Mouse (Mus musculus): ENCODE data around the gene Yeats2. TPM values are rescaled to one million over a fixed set of nuclear protein-coding genes. Genes with fewer than 3 reads are reported as not detected.

Gene Yeats2
- polyA plus RNA-seq, 1 experiment from 2014 or later: 57.4 TPM

GRCm38 (mm10) chr16:20196962-20197361, 56.1 kb downstream of the Yeats2 start:
- no peaks in the 10 kb centered on the region for H3K4me1 ChIP-seq
- no peak overlapping the region for H3K9ac ChIP-seq
- H3K36me3 ChIP-seq: peaks cover 75% of the 10 kb centered on the region
- no peak overlapping the region for H3K4me2 ChIP-seq (replicated peaks)
- no peak overlapping the region for H3K27ac ChIP-seq
- 96% methylated on average over 5 of the region's 5 CpGs for WGBS
- H3K9me3 ChIP-seq: no peaks in the 10 kb centered on the region
- no peaks in the 10 kb centered on the region for H3K27me3 ChIP-seq
- no peak for ATAC-seq (ENCODE audit: insufficient number of reproducible peaks, insufficient read depth, low FRiP score, low TSS enrichment)
- H3K4me3 ChIP-seq: no peak overlapping the region

- no peak overlapping the region for H3K27ac ChIP-seq
- WGBS: 80% methylated on average over 5 of the region's 5 CpGs
- ATAC-seq (ENCODE audit: insufficient number of reproducible peaks, insufficient read depth, low FRiP score, low TSS enrichment): no peak
- H3K36me3 ChIP-seq: peaks cover 67% of the 10 kb centered on the region
- no peaks in the 10 kb centered on the region for H3K9me3 ChIP-seq
- H3K9ac ChIP-seq: no peak overlapping the region
- H3K4me3 ChIP-seq: no peak overlapping the region
- no peaks in the 10 kb centered on the region for H3K27me3 ChIP-seq
- no peak overlapping the region for H3K4me2 ChIP-seq (replicated peaks)
- no peaks in the 10 kb centered on the region for H3K4me1 ChIP-seq
Measured at GRCm38 (mm10) chr16:20199501-20200201, 58.8 kb downstream of the Yeats2 start.

GRCm38 (mm10) chr16:20213591-20214226, 72.8 kb downstream of the Yeats2 start:
- Histone ChIP-seq H3K4me3 (no peak overlapping the region), H3K9ac (no peak overlapping the region), H3K36me3 (peaks cover 83% of the 10 kb centered on the region), H3K4me2 (replicated peaks) (no peak overlapping the region), H3K9me3 (no peaks in the 10 kb centered on the region), H3K4me1 (no peaks in the 10 kb centered on the region), H3K27me3 (no peaks in the 10 kb centered on the region), H3K27ac (no peak overlapping the region)
- 84% methylated on average over 3 of the region's 3 CpGs for WGBS
- ATAC-seq (ENCODE audit: insufficient number of reproducible peaks, insufficient read depth, low FRiP score, low TSS enrichment): no peak

- 95% methylated on average over 6 of the region's 6 CpGs for WGBS
- H3K36me3 ChIP-seq: peaks cover 76% of the 10 kb centered on the region
- H3K4me2 ChIP-seq (replicated peaks): no peak overlapping the region
Measured at GRCm38 (mm10) chr16:20222726-20223125, 81.9 kb downstream of the Yeats2 start.

GRCm38 (mm10) chr16:20226676-20227075, 85.8 kb downstream of the Yeats2 start:
- H3K4me2 ChIP-seq (replicated peaks): no peak overlapping the region
- peaks cover 76% of the 10 kb centered on the region for H3K36me3 ChIP-seq
- no peaks in the 10 kb centered on the region for H3K4me1 ChIP-seq
- H3K4me3 ChIP-seq: no peak overlapping the region
- WGBS: 95% methylated on average over 4 of the region's 4 CpGs
- H3K9me3 ChIP-seq: no peaks in the 10 kb centered on the region
- no peak overlapping the region for H3K9ac ChIP-seq
- H3K27me3 ChIP-seq: no peaks in the 10 kb centered on the region
- no peak overlapping the region for H3K27ac ChIP-seq
- ATAC-seq (ENCODE audit: insufficient number of reproducible peaks, insufficient read depth, low FRiP score, low TSS enrichment): no peak

More at GRCm38 (mm10) chr16:20222726-20223125, 81.9 kb downstream of the Yeats2 start:
- Histone ChIP-seq H3K4me1 (no peaks in the 10 kb centered on the region), H3K9me3 (no peaks in the 10 kb centered on the region), H3K9ac (no peak overlapping the region), H3K4me3 (no peak overlapping the region), H3K27ac (no peak overlapping the region), H3K27me3 (no peaks in the 10 kb centered on the region)
- no peak for ATAC-seq (ENCODE audit: insufficient number of reproducible peaks, insufficient read depth, low FRiP score, low TSS enrichment)

DNA sequence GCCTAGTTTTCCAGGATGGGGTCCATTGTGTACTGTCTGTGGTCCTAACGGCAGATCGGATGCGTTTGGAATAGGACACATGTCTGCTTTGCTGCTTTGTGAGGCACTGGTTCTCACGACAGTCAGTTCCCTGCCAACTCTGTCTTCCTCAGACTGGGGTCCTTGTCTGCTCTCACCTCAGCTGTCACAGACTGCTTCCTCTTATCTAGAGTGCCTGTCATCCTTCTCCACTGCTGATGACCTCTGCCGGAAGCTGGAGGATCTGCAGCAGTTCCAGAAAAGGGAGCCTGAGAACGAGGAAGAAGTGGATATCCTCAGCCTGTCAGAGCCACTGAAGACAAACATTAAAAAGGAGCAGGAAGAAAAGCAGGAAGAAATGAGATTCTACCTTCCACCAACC, 86.6 kb downstream of the Yeats2 start:
- ATAC-seq (ENCODE audit: insufficient number of reproducible peaks, insufficient read depth, low FRiP score, low TSS enrichment): no peak
- Histone ChIP-seq H3K36me3 (peaks cover 72% of the 10 kb centered on the region), H3K9me3 (no peaks in the 10 kb centered on the region), H3K27me3 (no peaks in the 10 kb centered on the region), H3K9ac (no peak overlapping the region), H3K4me2 (replicated peaks) (no peak overlapping the region), H3K27ac (no peak overlapping the region), H3K4me3 (no peak overlapping the region), H3K4me1 (no peaks in the 10 kb centered on the region)
- 84% methylated on average over 6 of the region's 6 CpGs for WGBS

DNA sequence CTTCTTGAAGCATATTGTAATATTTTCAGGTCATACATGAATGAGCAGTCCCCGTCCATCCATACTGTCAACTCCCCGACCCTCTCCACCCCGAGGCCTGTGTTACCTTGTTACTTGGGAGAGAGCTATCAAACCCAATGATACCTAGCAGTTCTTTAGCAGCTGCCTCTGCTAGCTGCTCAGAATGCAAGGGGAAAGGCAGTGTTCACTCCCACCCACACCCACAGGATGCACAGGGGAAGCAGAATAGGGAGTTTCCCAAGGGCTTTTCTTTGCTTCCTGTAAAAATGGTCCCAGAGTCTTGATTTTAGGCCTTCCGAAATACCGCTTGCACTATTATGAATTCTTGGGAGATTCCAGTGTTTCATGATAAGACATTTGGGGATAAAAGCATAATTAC, 87.3 kb downstream of the Yeats2 start:
- ATAC-seq (ENCODE audit: insufficient number of reproducible peaks, insufficient read depth, low FRiP score, low TSS enrichment): no peak
- no peak overlapping the region for H3K4me3 ChIP-seq
- no peak overlapping the region for H3K27ac ChIP-seq
- no peak overlapping the region for H3K9ac ChIP-seq
- no peaks in the 10 kb centered on the region for H3K27me3 ChIP-seq
- peaks cover 69% of the 10 kb centered on the region for H3K36me3 ChIP-seq
- 96% methylated on average over 5 of the region's 5 CpGs for WGBS
- no peaks in the 10 kb centered on the region for H3K9me3 ChIP-seq
- no peak overlapping the region for H3K4me2 ChIP-seq (replicated peaks)
- no peaks in the 10 kb centered on the region for H3K4me1 ChIP-seq

DNA sequence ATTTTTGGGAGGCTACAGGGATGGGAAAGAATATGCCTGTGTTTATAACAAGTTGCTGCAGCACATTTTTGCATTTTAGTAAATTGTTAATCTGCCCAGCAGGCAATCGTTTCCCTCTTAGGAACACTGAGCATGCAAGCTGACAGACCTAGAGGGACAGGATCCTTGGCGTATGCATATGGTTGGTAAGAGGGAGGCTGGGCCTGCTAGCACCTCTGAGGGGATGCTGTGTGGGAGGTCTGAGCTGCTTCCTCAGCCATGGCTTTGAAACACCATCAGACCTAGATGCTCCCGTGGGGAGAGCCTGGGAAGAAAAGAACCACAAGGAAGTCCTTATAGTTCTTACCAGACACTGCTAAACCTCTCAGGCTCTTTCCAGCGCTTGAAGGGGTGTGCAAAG, 93.5 kb downstream of the Yeats2 start:
- Histone ChIP-seq H3K27ac (no peak overlapping the region), H3K9ac (no peak overlapping the region; the same call in 1 of the 2 replicates), H3K27me3 (no peaks in the 10 kb centered on the region), H3K36me3 (peaks cover 38% of the 10 kb centered on the region), H3K4me3 (no peak overlapping the region), H3K4me1 (no peaks in the 10 kb centered on the region), H3K9me3 (no peaks in the 10 kb centered on the region), H3K4me2 (replicated peaks) (no peak overlapping the region)
- no peak for ATAC-seq (ENCODE audit: insufficient number of reproducible peaks, insufficient read depth, low FRiP score, low TSS enrichment)
- WGBS: 78% methylated on average over 4 of the region's 4 CpGs

DNA sequence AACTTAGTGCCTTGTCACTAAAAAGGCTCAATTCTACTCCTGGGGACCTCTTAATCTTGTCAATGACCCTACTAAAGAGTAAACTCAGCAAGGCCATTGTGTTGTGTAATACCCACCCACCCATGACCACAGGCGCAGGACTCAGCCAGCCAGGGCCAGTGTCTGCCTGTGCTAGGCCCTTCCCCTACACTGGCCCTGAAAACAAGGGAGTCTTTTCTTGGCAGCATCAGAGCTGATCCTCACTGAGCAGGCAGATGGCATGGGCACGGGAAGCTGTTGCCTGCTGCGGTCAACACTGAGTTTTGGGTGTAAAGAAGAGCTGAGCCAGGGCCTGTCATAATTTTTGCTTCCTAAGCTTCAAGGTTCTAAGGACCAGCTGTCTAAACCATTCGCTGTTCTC, 96.6 kb downstream of the Yeats2 start:
- ATAC-seq (ENCODE audit: insufficient number of reproducible peaks, insufficient read depth, low FRiP score, low TSS enrichment): no peak

DNA sequence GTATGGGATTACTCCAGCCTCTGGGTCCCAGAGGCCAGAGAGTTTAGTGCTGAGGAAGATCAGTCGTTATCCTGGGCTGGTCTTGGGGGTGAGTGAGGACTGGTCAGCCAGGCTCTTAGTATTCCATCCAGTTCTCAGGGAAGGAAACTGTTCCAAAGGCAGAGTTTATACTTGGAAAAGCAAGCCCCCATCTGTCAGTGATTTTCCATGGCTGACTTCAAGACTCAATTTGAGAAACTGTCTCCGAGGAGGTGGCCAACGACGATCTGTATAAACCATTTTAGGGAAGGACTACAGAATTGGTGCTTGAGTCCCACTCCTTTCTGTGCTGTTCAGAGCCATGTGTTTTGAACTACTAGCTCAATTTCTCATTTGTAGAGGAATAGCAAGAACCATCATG, 97.8 kb downstream of the Yeats2 start:
- 76% methylated on average over 4 of the region's 4 CpGs for WGBS
- Histone ChIP-seq H3K4me3 (no peak overlapping the region), H3K27me3 (0 out of 2 replicates have a peak, but pooled peaks cover 5% of the 10 kb centered on the region), H3K4me2 (replicated peaks) (no peak overlapping the region), H3K9ac (no peak overlapping the region), H3K4me1 (peaks cover 5% of the 10 kb centered on the region), H3K9me3 (no peaks in the 10 kb centered on the region), H3K36me3 (0 out of 2 replicates have a peak, but pooled peaks cover 8% of the 10 kb centered on the region), H3K27ac (no peak overlapping the region)
- ATAC-seq (ENCODE audit: insufficient number of reproducible peaks, insufficient read depth, low FRiP score, low TSS enrichment): no peak

More for the DNA sequence above, 96.6 kb downstream of the Yeats2 start:
- Histone ChIP-seq H3K27ac (no peak overlapping the region), H3K4me1 (peaks cover 5% of the 10 kb centered on the region), H3K9ac (no peak overlapping the region), H3K4me3 (no peak overlapping the region), H3K36me3 (peaks cover 11% of the 10 kb centered on the region; the same call in 1 of the 2 replicates), H3K9me3 (no peaks in the 10 kb centered on the region), H3K27me3 (0 out of 2 replicates have a peak, but pooled peaks cover 5% of the 10 kb centered on the region), H3K4me2 (replicated peaks) (no peak overlapping the region)
- 57% methylated on average over 4 of the region's 4 CpGs for WGBS

DNA sequence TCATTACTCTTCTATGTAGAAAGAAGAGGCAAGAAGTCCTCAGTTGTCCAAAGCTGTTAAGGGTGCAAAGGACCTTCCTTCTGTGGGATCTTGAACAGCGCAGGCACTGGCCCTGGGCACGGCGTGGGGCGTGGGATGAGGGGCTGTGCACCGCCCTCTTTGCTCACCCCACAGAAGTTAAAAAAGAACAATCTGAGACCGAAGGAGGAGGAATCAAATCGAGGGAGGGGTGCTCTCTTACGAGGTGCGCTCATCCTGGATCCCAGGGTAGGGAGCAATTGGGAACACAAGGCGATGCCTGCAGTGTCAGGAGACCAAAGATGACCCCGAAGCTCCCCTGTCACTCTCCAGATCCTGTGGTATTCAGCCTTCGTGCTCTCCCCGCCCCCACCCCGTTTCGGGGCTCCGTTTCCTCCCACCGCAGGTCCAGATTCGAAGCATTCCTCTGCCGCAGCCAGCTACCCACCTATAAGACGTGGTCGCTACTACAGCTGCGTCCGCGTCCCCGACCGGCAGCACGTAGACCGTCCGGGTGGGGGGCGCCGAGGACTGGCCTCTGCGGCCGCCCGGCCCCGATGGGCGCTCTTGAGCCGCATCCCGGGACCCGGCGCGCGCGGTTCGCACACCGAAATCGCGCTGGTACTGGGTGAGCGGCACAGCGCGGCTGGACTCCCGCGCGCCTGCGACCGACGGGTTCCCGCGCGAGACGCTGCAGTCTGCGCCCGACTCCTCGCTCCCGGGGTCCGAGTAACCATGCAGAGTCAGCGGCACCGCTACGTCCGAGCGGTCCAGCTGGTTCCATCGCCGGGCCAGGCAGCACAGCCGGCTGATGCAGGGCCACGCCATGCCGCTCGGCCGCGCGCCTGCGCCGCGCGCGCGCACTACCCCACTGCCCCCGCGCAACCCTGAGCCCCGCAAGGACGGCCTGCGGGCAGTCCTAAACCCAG, 99.9 kb downstream of the Yeats2 start, which contains the start of gene Map6d1:
TSS of gene Map6d1 (minus strand) at position 891 of the 947 bp plus-strand sequence.
- Histone ChIP-seq H3K4me3 (peak within 1 kb of the TSS; percentile 72), H3K27ac (0 out of 2 replicates have a peak within 1 kb of the TSS, but pooled peaks have one; percentile 30), H3K27me3 (0 out of 2 replicates have a peak, but pooled peaks cover 5% of the 10 kb centered on the region), H3K4me2 (replicated peaks) (peak within 1 kb of the TSS; percentile 73), H3K9me3 (no peaks in the 10 kb centered on the region), H3K36me3 (no peaks in the 10 kb centered on the region), H3K9ac (peak within 1 kb of the TSS; percentile 60), H3K4me1 (peaks cover 5% of the 10 kb centered on the region)
- WGBS: under 1% methylated on average over 90 of the region's 90 CpGs
- peak; percentile 78 for ATAC-seq (ENCODE audit: insufficient number of reproducible peaks, insufficient read depth, low FRiP score, low TSS enrichment)
